Mouse (Mus musculus) hindlimb bud, embryonic 11.5 days (tissue): ENCODE data around the gene Hjurp.

Experiments used
- DNase-seq: peaks from one replicate; pipeline ENCODE4 v3.0.0-alpha.2; 2012; ENCODE audit warnings: low read depth, low spot score; ENCODE audit errors: extremely low spot score

Hjurp gene

DNA sequence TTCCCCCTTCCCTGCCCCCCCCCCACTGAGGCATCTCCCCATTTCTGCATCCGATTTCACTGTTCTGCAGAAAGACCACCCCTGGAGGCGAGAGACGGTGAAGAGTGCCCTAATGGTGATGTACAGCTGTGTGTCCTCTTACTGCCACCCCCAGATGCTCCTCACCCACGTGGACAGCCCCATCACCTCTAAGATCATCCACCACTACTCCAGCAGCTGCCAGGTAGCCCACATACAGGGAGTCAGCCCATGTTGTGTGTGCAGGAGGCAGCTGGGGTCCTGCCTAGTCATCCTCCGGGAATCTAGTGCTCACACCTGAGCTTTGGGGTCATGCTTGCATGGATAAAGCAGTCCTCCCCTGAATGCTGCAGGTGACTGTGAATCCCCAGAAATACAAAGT lies 33.6 kb downstream of the Hjurp start:
- DNase-seq: no peak

GRCm38 (mm10) chr1:88240579-88240978 lies 36.9 kb downstream of the Hjurp start:
- DNase-seq: no peak

DNA sequence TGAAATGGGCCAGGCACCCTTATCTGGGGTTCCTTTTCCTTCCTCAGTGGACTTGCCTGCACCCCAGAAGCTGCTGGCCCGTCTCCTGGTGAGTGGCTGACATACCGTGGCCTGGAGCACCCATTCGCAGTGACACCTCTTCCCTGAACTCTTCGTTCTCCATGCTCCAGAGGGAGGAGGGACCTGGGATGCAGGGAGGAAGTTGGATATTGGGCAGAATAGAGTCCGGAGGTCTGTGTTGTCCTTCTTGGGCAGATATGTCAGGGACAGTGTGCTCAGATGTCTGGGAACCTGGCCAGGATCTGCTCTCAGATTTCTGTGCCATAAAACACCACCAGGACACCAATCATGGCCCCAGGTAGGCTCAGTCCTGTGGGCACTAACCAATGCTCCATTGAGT lies 37.4 kb downstream of the Hjurp start:
- no peak for DNase-seq

GRCm38 (mm10) chr1:88238771-88239170 lies 38.7 kb downstream of the Hjurp start:
- DNase-seq: no peak

DNA sequence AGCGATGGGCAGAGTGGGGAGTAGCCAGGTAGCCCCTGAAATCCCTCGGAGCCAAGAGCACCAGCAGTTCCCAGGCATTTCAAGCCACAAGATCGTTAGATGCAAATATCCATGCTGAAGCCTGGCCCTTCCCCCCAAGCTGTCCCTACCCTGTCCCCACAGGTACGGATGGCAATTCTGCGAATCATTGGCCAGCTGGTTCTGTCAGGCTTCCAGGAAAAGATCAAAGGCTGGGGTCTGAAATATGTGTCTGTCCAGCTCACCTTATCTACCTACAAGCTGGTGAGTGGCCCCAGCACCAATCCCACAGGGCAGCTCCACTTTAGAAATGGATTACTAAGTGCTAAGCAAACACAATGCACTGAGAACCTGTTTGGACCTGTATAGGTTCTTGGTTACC lies 40.1 kb downstream of the Hjurp start:
- DNase-seq: no peak

DNA sequence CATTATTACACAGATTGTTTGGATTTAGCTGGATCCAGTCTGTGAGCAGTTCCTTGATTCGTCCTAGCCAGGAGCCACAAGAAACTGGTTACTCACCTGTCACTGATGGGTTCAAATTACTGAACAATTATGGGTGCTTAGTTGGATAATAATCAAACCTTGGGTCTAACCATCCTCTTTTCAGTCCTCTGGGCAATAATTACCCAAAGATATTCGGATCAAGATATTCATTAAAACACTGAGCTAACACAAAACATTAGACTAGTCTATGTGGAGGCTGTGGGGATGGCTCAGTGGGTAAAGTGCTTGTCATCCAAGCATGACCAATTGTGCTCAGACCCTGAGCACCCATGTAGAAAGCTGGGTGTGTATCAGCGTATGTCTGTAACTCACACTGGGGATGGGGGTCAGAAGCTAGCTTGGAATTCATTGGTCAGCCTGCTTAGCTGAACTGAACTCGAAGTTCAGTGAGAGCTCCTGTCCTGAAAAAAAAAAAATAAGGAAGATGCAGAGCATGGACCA lies 41.5 kb downstream of the Hjurp start:
- no peak for DNase-seq

DNA sequence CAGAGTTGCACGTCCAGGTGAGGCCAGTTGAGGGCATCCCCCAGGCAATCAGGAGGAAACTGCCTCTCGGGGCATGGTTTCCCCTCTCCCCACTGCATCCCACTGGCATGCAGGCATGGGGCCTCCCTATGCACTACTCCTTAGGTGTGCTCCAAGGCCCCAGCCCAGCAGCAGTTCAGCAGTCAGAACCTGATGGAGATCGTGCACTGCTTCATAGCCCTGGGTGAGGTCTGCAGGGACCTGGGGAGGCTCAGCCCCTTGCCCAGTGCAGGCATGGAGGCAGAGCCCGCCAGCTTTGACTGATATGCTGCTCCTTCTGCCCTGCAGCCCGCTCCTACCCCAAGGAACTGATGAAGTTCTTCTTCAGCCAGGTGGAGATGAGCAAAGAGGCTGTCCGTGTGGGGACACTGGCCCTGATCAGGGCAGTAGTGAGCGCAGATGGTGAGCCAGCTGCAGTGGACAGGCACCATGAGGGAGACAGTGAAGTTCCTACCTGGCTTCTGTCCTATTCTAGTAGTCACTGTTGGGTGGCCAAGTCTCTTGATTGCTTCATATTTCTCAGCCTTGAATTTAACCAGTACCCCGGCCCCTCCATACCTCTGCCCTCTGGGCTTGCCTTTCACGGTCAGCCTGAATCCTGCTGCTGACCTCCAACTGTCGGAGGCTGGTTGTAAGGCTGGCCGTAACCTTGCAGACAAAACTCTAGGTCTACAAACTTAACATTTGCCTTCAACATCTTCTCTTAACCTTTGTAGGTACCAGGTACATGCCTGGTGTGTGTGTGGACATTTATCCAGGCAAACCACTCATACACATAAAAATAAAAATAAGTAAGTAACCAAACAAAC lies 42.2 kb downstream of the Hjurp start:
- DNase-seq: no peak

- no peak for DNase-seq
Measured at GRCm38 (mm10) chr1:88234646-88235045, 42.8 kb downstream of the Hjurp start.

GRCm38 (mm10) chr1:88234248-88234610 lies 43.2 kb downstream of the Hjurp start:
- DNase-seq: no peak

- no peak for DNase-seq
Measured at GRCm38 (mm10) chr1:88233421-88234247, 43.8 kb downstream of the Hjurp start.

GRCm38 (mm10) chr1:88232664-88233380 lies 44.6 kb downstream of the Hjurp start:
- DNase-seq: no peak

DNA sequence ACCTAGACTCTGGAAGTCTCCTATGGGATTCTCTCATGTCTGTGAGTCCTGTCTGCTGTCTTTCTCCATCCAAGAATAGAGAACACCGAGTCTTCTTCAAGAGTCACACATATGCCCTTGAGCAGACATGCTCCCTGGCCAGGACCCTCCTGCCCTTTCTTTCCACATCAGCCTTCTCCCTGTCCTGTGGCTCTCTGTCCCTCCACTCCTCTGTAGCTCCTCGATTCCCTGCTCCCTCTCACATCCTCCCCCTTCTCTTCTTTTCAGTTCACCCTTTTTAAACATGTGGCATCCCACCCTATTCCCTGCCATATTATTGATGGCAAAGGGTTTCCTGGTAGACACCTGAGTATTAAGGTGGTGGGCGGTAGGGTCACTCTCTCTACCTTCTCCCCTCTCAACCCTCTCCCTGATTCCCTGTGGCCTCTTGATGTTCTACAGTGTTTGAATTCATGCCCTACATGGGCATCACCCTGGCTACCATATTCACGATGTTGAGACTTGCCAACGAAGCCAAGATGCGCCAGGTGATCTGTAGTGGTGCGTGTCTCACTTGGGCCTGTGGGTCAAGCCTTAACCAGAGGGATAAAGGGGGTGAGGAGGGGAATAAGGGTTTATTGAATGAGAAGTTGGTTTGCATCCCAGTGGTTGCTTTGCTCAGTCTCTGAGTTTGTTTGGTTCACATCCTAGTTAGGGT lies 45.5 kb downstream of the Hjurp start:
- DNase-seq: no peak

- DNase-seq: no peak
Measured at GRCm38 (mm10) chr1:88230981-88231802, 46.2 kb downstream of the Hjurp start.

GRCm38 (mm10) chr1:88230421-88230820 lies 47.0 kb downstream of the Hjurp start:
- no peak for DNase-seq

DNA sequence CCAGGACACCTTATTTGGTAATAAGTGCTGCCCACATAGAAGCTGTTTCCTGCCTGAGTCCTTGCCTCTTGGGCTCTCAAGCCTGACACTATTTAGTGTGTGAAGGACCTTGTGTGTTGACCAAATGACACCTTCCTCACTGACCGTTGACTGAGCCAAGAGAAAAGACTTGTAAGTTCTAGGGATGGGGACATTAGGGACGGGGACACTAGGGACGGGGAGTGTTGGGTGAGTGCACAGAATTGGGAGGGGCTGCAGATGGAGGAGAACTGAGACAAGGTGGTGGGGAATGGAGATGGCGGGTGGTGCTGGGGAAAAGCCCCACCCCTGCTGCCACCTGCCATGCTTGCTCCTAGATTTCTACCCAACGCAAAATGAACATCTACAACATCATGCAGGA lies 47.4 kb downstream of the Hjurp start:
- no peak for DNase-seq

DNA sequence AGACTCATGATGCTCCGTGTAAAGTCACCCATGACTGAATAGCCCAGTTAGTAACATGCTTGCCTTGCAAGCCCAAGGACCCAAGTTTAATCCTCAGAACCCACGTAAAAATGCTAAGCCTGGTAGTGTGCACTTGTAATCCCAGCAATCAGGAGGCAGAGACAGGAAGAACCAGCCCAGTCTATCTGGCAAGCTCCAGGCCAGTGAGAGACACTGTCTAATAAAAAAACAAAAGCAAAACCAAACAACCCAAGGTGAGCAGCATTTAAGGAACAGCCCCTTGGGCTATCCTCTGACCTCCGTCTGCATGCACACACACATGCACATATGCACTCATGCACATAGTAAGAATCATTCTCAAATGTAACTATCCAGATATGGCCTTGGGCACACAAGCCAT lies 47.9 kb downstream of the Hjurp start:
- DNase-seq: no peak

GRCm38 (mm10) chr1:88228121-88228520 lies 49.3 kb downstream of the Hjurp start:
- no peak for DNase-seq

- DNase-seq: no peak
Measured at GRCm38 (mm10) chr1:88227482-88227881, 50.0 kb downstream of the Hjurp start.

DNA sequence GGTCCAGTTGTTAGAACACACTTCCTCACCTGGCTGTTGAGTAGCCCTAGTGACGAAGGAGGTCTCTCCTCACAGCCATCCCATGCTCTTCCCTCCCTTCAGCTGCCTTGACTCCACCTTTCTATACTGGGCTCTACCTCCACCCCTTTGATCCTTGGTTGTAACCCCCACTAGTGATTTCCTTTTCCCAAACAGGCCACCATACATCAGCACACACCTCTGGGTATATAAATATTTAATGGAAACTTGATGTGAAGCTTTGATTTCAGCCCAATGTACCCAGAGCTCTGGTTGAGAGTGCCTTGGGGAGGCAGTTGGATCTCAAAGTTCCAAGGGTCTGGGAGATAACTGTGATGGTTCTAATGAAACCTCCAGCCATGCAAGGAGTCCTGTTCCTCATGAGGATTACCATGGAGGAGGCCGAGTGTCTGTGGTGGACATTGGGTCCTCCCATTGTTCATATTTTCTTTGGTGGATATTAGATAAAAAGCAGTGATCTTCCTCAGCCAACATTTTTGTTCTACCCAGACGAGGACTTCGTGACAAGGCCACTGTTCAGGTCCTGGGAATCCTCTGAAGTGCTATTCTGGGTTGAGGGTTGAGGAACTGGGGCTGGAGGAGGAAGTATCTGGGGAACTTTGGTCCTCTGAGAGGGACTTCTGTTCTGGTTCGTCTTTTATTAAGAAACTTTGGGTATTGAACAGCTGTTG lies 50.6 kb downstream of the Hjurp start, which contains the start of gene Mroh2a:
Mroh2a (plus strand) TSS at position 317 of the 710 bp plus-strand sequence.
- DNase-seq: no peak
